Mouse (Mus musculus) c-Kit-positive CD71-negative TER-119-negative erythroid progenitor cells, embryonic 14.5 days (primary cell): ENCODE results near the gene Orc6.
A peak's percentile ranks its signal among the peaks of the same experiment; 100 is the strongest.

Experiments used
- DNase-seq: peaks from one replicate; pipeline ENCODE4 v3.0.0-alpha.2; 2013; ENCODE audit warnings: low read depth

Orc6 gene

DNA sequence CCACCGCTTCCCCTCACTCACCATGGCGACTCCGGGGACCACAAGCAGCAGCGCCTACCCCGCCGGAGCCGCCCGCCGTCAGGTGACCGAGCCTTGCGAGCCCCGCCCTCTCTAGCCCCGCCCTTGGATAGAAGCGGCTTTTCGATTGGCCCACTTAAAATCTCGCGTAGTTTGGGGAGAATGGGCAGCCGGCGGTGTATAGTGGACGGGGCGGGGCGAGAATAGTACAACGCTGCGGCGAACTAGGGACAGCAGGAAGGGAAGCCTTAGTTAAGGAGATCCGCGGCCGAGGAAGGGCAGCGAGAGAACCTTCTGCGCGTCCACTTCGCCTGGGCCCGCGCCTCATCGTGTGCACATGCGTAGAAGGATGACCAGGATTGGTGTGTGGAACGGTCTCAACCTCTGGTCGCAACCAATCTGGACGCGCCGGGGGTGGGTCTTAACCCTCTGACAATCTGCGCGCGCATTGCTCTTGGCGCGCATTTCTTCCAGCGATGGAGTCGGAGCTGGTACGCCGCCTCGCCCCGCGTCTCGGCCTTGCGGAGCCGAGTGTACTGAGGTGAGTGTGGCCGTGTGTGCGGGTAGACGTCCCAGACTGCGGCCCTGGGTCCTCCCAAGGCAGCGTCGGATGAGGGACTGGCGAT, at the start of gene Orc6, which contains the start of gene Vps35:
Gene Orc6 (plus strand): TSS at position 199 of the 644 bp plus-strand sequence.
Gene Vps35 (minus strand): TSS at position 369 of the 644 bp plus-strand sequence.
- peak; percentile 96 for DNase-seq

GRCm38 (mm10) chr8:85286846-85287245, 12.6 kb upstream of the Orc6 start:
- no peak for DNase-seq

DNA sequence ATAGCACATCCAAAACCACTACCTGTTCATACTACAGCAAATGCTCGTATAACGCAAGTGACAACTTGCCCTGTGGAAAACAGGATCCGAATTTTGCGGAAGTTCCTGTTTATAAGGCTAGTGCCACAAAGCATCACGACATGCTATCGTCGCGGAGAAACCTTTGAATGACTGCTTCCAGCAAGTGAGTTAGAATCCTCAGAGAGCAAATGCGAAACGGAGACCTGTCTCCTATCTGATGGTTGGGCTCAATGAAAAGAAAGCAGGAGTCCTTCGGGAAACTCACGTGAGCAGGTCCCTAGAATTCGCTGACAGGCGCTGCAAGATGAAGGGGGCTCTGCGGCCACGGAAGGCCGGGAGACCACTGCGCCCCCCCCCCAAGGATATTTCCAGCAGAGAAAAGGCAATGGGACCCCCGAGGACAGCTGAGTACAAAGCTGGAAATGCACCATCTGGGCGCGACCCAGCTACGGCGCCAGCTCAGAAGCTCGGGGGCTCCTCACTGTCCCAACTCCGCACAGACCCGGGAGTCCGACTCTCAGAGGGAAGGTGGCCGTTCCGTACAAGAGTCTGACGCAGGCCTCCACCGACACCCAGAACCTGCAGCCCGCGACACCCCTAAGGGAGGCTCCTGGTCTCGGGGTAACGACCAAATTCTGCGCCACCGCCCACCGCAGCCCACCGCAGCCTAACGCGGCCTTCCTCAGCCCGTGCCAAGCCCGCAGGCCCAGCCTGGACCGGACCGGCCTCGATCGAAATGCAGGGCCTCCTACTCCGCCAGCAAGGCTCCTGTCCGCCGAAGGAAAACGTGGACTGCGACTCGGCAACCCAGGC, 615 bp upstream of the Orc6 start:
- peak; percentile 50 for DNase-seq

- no peak for DNase-seq
Measured at GRCm38 (mm10) chr8:85301941-85302340, 2.5 kb downstream of the Orc6 start.

GRCm38 (mm10) chr8:85302931-85303330, 3.5 kb downstream of the Orc6 start:
- DNase-seq: no peak

DNA sequence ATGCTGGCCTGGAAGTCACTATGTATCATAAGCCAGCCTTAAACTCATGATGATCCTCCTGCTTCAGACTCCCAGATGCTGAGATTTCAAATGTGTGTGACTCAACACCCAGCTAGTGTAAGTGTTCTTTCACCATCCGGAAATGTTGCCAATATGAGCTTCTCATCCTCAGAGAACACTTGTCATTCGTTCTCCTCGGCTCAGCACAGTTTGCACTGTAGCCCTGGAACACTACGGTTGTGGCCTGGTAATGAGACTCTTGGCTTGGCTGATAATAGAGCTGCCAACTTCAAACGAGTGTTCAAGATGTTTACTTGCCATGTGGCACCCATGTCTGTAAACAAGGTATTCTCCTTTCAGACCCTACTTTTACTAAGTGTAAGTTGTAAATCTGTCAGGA, 4.1 kb downstream of the Orc6 start:
- DNase-seq: no peak

DNA sequence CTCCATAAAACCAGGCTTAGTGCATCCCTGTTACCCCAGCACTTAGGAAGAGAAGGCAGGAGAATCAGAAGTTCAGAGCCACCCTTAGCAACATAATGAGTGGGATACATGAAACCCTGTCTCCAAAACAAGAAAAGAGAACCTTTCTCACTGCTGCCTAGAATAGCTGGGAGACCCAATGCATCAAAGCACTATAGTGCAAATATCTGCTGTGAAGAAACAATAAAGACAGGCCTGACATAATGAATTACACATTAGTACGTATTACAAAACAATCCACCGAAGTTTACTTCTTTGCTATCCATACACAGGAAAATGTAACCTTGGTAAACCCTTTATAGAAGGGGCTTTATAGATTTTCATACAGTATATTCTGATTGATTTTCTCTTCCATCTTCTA, 9.1 kb downstream of the Orc6 start:
- no peak for DNase-seq

- DNase-seq: no peak
Measured at GRCm38 (mm10) chr8:85311743-85312142, 12.3 kb downstream of the Orc6 start.

DNA sequence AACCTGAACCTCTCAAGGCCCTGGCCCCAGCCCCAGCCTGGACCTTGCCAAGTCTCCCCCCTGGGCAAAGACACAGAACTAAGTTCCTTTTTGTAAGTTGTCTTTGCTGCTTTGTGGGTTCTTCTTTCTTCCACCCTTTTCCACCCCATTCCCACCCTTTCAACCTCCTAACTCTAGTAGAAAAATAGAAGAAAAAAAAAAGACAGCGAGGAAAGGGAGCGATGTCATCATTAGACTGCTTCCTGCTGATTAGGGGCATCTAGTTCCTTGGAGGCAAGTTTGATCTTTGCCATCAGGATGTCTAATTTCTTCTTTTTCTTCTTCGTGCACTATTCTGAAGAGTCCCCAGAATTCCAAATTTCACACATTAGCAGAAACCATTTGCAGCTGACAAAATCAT, 13.6 kb downstream of the Orc6 start:
- DNase-seq: no peak

DNA sequence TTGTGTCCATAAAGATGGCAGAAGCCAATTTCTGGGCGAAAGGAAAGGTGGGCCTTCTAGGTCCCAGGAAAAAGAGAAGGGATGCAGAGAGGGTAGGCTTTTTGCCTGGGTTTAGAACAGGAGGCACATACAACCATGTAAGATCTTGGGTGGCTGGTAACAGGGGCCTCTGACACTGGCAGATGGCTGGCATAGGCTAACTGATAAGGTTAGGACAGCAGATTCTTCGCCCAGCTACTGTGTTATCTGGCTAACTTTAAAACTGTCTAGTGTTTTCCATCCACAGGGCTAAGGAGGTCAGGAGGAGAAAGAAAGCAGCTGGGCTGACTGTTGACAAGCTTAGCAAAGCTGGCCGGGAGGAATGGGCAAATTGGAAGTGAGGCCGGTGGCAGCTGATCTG, 19.1 kb downstream of the Orc6 start:
- no peak for DNase-seq

DNA sequence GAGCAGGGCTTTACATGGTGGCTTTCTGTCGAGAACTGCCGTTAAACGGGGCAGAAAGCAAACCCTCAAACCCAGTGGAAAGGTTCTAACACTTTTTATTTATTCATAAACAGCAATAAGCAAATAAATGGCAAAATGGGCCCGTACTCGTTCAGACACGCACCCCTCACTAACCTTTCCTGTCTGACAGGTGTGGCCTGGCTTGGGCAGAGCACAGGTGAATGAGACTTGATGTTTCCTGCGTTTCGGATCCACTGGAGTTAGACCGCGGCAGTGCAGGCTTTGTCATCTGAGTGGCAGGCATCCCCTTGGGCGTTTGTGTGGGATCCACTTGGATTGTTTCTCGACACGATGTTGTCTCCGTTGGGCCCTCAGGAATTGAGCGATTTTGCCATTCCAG, 22.5 kb downstream of the Orc6 start:
- DNase-seq: no peak

GRCm38 (mm10) chr8:85323084-85323483, 23.7 kb downstream of the Orc6 start:
- DNase-seq: no peak

GRCm38 (mm10) chr8:85327036-85327435, 27.6 kb downstream of the Orc6 start:
- no peak for DNase-seq

- DNase-seq: no peak
Measured at GRCm38 (mm10) chr8:85329506-85329905, 30.1 kb downstream of the Orc6 start.

GRCm38 (mm10) chr8:85335105-85335504, 35.7 kb downstream of the Orc6 start:
- no peak for DNase-seq

- no peak for DNase-seq
Measured at GRCm38 (mm10) chr8:85336211-85336933, 36.9 kb downstream of the Orc6 start.

DNA sequence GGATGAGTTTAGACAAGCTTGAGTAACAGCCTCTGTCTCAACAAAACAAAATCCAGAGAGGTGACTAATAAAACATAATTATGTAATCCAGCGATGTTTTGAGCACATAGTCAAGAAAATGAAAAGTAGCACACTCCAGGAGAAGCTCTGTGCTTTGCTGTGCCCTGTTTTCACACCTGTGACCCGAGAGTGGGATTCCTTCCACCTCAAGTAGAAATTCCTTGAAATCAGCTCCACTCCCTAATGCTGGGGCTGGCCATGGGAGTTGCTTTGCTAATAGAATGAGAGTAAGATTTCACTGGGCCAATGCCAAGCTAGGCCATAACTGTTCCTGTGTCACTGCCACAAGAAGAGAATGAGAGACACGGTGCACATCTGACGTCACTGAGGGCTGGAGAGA, 38.2 kb downstream of the Orc6 start:
- no peak for DNase-seq

- DNase-seq: no peak
Measured at GRCm38 (mm10) chr8:85339871-85340573, 40.6 kb downstream of the Orc6 start.

- no peak for DNase-seq
Measured at GRCm38 (mm10) chr8:85353287-85353686, 53.9 kb downstream of the Orc6 start.
